Mouse (Mus musculus) megakaryocyte, embryonic 14.5 days (primary cell): ENCODE measurements around the gene Flot1. TPM values are rescaled to one million over a fixed set of nuclear protein-coding genes. Genes with fewer than 3 reads are reported as not detected.

Experiments
- H3K27me3 ChIP-seq: replicated peaks from 2 replicates; pipeline ENCODE3; 2012; ENCODE audit warnings: inconsistent platforms
- H3K36me3 ChIP-seq: replicated peaks from 2 replicates; pipeline ENCODE3; 2012; ENCODE audit warnings: low read length, inconsistent platforms, mixed read lengths
- H3K4me1 ChIP-seq: 2 replicates; pipeline ENCODE4 v1.6.1; 2012; ENCODE audit warnings: inconsistent platforms
- H3K4me3 ChIP-seq: replicated peaks from 2 replicates; pipeline ENCODE3; 2012; ENCODE audit warnings: moderate library complexity, mild to moderate bottlenecking, inconsistent platforms
- H3K9me3 ChIP-seq: 2 replicates; pipeline ENCODE4 v1.6.1; 2012; ENCODE audit warnings: inconsistent platforms
- FLI1 ChIP-seq: IDR thresholded peaks from 2 replicates; pipeline ENCODE4 v1.6.1; 2012; ENCODE audit warnings: low read length, inconsistent platforms, mixed read lengths
- GATA1 ChIP-seq: IDR thresholded peaks from 3 replicates; pipeline ENCODE4 v1.6.1; 2012; ENCODE audit warnings: mixed read lengths, low read length, inconsistent platforms, borderline replicate concordance
- polyA plus RNA-seq: library from polyadenylated mRNA; stranded (reverse); fragments of >175 nt; gene quantifications from 2 replicates; pipeline ENCODE4 v1.2.3, GENCODE M21; 2012; ENCODE audit warnings: low replicate concordance; ENCODE audit not compliant: insufficient read depth

The Flot1 gene
- polyA plus RNA-seq, 1 experiment = 163 TPM

DNA sequence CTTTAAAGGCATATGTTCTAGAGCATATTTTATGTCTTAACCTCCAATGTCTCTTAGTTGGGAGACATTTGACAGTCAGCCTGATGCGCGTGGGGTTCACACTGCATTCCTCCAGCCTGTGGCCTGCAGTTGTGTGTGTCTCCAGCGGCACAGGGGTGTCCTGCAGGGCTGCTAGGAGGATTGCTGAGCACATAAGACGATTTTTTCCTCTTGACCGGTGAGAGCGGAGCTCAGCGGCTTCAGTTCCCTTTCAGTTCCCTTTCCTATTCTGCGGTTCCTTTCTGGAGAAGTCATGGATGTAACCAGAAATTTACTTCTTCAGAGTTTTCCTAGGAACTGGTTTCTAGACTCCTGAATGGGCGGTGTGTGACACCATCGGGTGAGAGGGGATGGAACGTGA is 13.6 kb upstream of the Flot1 start:
- no peak overlapping the region for H3K4me3 ChIP-seq
- TF ChIP-seq FLI1 = no peak
- no peak for TF ChIP-seq GATA1
- peaks cover 46% of the 10 kb centered on the region for H3K4me1 ChIP-seq
- no peaks in the 10 kb centered on the region for H3K9me3 ChIP-seq
- peaks cover 4% of the 10 kb centered on the region for H3K27me3 ChIP-seq
- no peaks in the 10 kb centered on the region for H3K36me3 ChIP-seq

DNA sequence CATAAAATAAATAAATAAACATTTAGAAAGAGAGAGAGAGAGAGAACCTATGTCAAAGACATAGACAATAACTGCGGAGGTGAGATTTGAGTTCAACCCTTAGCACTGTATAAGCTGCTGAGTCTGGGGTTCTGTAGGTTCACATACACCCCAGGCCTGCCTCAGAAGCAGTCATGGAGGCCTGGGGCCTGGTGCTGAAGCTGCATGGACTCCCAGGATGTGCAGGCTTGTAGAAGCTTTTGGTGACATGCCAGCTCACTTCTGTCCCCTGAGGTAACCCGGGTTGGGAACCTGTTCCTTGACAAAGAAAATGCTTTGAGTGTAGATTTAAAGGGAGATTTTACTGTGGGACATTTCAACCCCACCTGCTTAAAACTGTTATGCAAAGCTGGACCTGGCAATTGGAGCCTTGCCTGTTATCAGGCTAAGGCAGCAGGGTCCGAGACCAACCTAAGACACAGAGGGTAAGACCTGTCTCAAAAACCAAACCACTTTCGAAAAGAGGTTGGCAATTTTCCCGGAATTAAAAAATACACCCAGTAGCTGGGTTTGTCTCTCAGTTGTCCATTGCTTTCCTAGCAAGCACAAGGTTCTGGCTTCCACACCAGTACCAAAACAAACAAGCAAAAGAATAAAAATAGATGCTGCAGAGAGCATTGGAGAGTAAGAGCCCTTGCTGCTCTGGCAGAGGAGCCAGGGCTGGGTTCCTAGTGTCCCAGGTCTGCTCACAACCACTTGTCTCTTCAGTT is 12.0 kb upstream of the Flot1 start:
- TF ChIP-seq GATA1 = no peak
- TF ChIP-seq FLI1 = no peak
- H3K4me3 ChIP-seq = no peak overlapping the region
- no peaks in the 10 kb centered on the region for H3K9me3 ChIP-seq
- peaks cover 4% of the 10 kb centered on the region for H3K27me3 ChIP-seq
- H3K36me3 ChIP-seq = no peaks in the 10 kb centered on the region
- peaks cover 63% of the 10 kb centered on the region for H3K4me1 ChIP-seq

- TF ChIP-seq GATA1 = no peak
- TF ChIP-seq FLI1 = no peak
- Histone ChIP-seq H3K4me3 (no peak overlapping the region), H3K4me1 (peaks cover 71% of the 10 kb centered on the region), H3K27me3 (peaks cover 4% of the 10 kb centered on the region), H3K9me3 (no peaks in the 10 kb centered on the region), H3K36me3 (no peaks in the 10 kb centered on the region)
Observed at GRCm38 (mm10) chr17:35812307-35812706, 10.7 kb upstream of the Flot1 start.

DNA sequence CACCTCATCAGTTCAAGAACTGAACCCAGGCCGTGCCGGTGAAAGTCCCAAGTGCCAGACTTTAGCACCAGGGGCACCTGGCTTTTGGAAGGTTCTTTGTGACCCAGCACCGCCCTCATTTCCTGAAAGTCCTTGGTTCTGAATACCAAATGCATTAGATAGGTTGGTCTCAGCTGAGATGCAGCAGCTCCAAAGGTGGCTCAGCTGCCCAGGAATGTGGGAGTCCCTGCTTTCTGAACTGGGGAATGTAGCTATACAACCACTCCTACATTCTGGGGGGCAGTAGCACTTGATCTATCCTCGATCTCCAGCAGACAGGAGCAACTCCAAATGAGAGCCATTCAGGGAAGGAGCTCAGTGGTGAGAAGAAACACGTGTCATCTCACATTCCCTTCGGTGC is 10.3 kb upstream of the Flot1 start:
- Histone ChIP-seq H3K36me3 (no peaks in the 10 kb centered on the region), H3K9me3 (no peaks in the 10 kb centered on the region), H3K4me3 (no peak overlapping the region), H3K4me1 (peaks cover 72% of the 10 kb centered on the region), H3K27me3 (peaks cover 4% of the 10 kb centered on the region)
- TF ChIP-seq FLI1 (no peak), GATA1 (no peak)

DNA sequence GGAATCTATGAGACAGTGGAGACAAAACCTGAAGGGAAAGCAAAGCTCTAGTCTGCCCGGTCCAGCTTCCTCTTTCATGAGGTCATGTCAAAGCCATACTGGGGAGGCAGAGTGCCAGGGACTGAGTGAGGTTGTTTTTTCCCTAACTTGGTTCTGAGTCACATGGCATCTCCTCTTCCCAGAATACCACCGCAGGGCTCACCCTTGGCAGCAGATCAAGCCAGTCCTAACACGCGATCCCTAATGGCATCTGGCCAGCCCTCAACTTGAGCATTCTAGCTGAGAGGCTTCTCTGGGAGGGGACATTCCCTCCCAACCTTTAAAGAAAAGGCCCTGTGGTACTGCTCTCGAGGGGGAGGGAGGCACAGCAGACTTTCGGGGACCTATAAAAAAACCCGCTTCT is 9.8 kb upstream of the Flot1 start:
- H3K4me1 ChIP-seq = peaks cover 67% of the 10 kb centered on the region
- H3K4me3 ChIP-seq = peak overlapping the region; percentile 62

GRCm38 (mm10) chr17:35813653-35814052 is 9.4 kb upstream of the Flot1 start:
- Histone ChIP-seq H3K9me3 (no peaks in the 10 kb centered on the region), H3K4me1 (peaks cover 63% of the 10 kb centered on the region), H3K4me3 (peak overlapping the region; percentile 44), H3K27me3 (peaks cover 4% of the 10 kb centered on the region), H3K36me3 (no peaks in the 10 kb centered on the region)
- TF ChIP-seq GATA1 = no peak
- no peak for TF ChIP-seq FLI1

More for the DNA sequence above, 9.8 kb upstream of the Flot1 start:
- TF ChIP-seq FLI1 (no peak), GATA1 (no peak)
- H3K9me3 ChIP-seq = no peaks in the 10 kb centered on the region
- H3K27me3 ChIP-seq = peaks cover 4% of the 10 kb centered on the region
- H3K36me3 ChIP-seq = no peaks in the 10 kb centered on the region

- peaks cover 63% of the 10 kb centered on the region for H3K4me1 ChIP-seq
- no peaks in the 10 kb centered on the region for H3K9me3 ChIP-seq
- TF ChIP-seq GATA1 (no peak), FLI1 (no peak)
- H3K4me3 ChIP-seq = no peak overlapping the region
- H3K36me3 ChIP-seq = no peaks in the 10 kb centered on the region
- peaks cover 3% of the 10 kb centered on the region for H3K27me3 ChIP-seq
Observed at GRCm38 (mm10) chr17:35814678-35815077, 8.4 kb upstream of the Flot1 start.

DNA sequence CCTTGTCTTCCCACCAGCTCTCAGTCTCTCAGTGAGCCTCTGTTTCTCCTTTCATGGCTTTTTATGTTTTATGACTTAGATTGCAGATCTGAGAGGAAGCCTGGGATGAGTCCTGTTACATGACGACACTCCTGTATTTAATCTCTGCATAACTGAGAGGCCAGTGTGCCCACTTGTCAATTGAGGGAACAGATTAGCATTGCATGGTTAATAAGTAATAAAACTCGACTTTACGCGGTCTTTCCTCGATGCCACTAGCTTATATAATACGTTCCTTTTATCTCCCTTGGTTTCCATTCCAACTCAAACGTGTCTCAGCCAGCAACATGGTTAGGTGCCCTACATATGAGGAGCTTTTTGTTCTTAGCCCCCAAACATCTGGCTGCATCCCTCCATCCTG is 7.2 kb upstream of the Flot1 start:
- Histone ChIP-seq H3K27me3 (no peaks in the 10 kb centered on the region), H3K36me3 (no peaks in the 10 kb centered on the region), H3K9me3 (no peaks in the 10 kb centered on the region), H3K4me1 (peaks cover 73% of the 10 kb centered on the region), H3K4me3 (peak overlapping the region; percentile 11)
- TF ChIP-seq FLI1 (no peak), GATA1 (no peak)

- peaks cover 80% of the 10 kb centered on the region for H3K4me1 ChIP-seq
- TF ChIP-seq GATA1 (no peak), FLI1 (no peak)
- no peaks in the 10 kb centered on the region for H3K27me3 ChIP-seq
- no peaks in the 10 kb centered on the region for H3K9me3 ChIP-seq
- H3K36me3 ChIP-seq = no peaks in the 10 kb centered on the region
- no peak overlapping the region for H3K4me3 ChIP-seq
Observed at GRCm38 (mm10) chr17:35816686-35817085, 6.3 kb upstream of the Flot1 start.

DNA sequence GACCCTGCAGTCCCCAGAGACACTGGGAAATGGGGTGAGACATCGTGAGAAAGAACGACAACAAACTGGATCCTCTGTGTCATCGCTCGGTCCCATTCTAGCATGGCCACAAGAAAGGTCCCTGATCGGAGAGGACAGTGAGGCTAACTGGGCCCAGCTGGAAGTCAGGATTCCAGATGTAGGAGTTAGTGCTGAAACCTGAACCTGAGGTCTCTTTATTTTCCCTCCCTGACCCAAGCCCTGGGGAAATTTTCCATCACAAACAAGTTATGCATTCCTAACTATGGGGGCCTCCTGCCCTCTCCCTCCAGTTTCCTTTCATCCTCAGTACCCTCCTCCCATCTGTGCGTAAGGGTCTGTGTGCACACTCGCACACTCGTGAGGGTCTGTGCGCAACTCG is 5.8 kb upstream of the Flot1 start:
- no peaks in the 10 kb centered on the region for H3K36me3 ChIP-seq
- H3K4me1 ChIP-seq = peaks cover 79% of the 10 kb centered on the region
- no peaks in the 10 kb centered on the region for H3K9me3 ChIP-seq
- H3K27me3 ChIP-seq = no peaks in the 10 kb centered on the region
- H3K4me3 ChIP-seq = no peak overlapping the region
- TF ChIP-seq GATA1 = no peak
- TF ChIP-seq FLI1 = no peak
